Mouse (Mus musculus): ENCODE measurements around the gene Ispd.

The Ispd gene

GRCm38 (mm10) chr12:36468325-36469044, 87.2 kb downstream of the Ispd start:
- no peak for DNase-seq (ENCODE audit: low read depth, low spot score)

DNA sequence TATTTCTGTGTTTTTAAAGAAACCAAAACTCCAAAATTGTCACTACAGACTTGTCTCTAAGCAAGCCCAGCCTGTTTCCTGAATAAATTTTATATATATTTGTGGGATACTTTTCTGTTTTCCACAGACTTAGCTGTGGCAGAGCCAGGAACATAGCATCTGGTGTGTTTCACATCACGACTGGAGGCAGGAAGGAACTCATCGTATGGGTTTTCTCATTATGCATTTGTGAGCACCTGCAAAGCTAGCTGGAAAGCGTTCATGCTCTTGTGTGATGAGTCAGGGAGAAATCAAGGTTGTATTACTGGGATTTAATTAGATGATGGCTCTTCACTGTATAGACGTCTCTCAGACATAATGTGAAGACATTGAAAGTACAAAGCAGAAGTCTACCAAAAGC, 90.2 kb downstream of the Ispd start:
- no peak for DNase-seq (ENCODE audit: low read depth, low spot score)

- no peak for DNase-seq (ENCODE audit: low read depth, low spot score)
These were observed 92.9 kb downstream of the Ispd start for GRCm38 (mm10) chr12:36474171-36474570.

DNA sequence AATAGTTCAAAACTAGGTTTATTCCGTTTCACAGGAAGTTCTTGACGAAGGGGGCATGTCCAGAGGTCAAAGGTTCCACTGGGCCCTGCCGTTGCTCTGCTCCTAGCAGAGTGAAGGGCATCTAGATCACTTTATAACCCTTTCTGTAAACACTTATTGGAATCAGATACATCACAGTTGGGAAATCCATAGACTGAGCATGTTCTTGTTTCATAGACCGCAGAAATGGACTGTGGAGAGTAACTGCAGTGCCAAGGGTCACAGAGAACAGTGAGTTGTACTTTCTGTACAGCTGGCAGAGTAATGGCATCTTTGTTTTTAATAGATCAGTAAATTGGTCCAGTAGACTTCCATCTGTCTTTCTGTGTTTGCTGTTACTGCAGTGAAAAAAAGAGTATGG, 94.0 kb downstream of the Ispd start:
- no peak for DNase-seq (ENCODE audit: low read depth, low spot score)

- no peak for DNase-seq (ENCODE audit: low read depth, low spot score)
These were observed 95.2 kb downstream of the Ispd start for GRCm38 (mm10) chr12:36476476-36476875.

DNA sequence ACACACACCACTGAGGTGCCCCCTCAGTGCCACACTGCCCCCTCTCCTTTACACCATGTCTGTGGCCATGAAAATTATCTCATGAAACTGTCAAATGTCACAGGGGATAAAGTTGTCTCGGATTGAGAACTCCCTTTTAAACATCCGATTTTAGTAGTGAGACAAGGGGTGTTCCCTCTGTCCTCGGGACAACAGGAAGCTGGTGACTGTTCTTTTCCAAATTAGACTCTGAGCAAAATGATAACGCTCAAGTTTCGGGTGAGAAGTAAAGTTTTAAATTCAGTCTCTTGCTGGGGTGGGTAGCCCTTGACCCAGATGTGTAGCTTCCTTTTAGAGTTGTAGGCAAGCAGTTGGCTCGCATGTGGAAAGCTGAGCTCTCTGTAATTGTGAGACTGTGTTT, 96.3 kb downstream of the Ispd start:
- no peak for DNase-seq (ENCODE audit: low read depth, low spot score)

- DNase-seq (ENCODE audit: low read depth, low spot score): no peak
These were observed 96.7 kb downstream of the Ispd start for GRCm38 (mm10) chr12:36477926-36478325.

DNA sequence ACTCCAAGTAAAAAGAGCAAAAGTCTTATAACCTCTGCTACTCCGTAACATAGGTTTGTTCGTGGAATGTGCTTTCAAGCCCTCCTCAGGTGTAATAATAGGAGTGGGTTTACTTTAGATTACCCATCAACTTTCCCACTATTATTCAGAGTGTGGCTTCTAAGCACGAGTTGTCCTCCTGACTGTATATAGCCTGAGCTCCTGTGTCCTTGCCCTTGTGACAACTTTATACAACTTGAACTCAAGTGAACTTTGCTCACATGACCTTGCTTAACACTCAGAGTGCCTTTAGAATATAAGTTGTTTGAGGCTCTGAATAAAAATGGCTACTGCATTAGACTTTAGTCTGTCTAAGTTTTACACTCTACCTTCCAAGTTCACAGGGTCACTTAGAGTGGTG, 100.5 kb downstream of the Ispd start:
- DNase-seq (ENCODE audit: low read depth, low spot score): no peak

GRCm38 (mm10) chr12:36483346-36483745, 102.1 kb downstream of the Ispd start:
- DNase-seq (ENCODE audit: low read depth, low spot score): no peak

DNA sequence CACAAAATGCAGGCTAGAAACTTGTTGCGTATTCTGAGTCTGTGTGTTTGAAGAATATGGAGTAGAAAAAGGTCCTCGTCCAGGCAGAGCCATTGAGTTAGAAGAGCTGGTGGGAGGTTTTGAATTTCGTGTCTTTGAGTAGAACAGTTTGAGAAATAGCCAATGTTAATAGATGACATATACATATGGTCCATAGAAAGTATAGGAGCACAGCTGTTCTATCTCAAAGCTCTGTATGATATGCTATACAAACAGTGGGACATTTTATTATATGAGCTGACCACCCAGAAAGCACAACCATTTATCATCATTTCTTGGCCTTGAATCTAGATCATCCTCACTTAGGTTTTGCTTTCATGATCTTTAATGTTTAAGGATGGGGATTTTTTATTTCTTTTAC, 116.3 kb downstream of the Ispd start:
- DNase-seq (ENCODE audit: low read depth, low spot score): no peak

DNA sequence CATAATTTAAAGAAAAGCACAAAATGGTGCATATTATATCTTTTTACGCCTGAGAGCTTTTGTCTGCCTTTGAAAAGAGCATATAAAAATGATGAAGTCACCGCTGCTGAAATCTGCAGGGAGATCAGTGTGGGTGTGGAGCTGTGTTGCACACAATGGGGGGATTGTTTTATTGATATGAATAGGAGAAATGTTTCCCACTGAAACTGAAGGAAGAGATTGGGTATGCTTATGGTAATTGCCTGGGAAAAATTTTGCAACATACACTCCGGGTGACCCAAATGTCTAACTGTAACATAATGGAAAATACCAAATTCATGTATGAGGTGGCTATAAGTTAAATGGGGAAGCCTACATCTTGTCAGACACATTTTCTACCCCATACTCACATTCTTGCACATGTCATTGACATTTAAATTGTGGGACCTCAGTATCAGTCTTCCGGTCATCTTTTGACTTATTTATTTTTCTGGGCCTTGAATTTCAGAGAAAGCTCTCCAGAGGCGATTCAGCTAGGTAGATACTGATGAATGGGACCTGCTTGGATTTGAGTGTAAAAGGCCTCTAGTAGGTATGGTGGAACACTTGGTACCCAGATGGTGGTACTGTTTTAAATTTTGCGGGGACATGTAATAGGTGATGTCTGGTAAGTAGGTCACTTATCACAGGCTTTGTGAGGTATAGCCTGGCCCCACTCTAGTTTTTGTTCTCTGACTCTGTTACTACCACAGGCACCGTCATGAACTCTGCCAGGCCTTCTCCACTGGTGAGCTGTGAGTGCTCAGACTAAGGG, 126.1 kb downstream of the Ispd start:
- no peak for DNase-seq (ENCODE audit: low read depth, low spot score)

- DNase-seq (ENCODE audit: low read depth, low spot score): no peak
These were observed 128.8 kb downstream of the Ispd start for GRCm38 (mm10) chr12:36509954-36510642.

GRCm38 (mm10) chr12:36521774-36522173, 140.5 kb downstream of the Ispd start:
- no peak for DNase-seq (ENCODE audit: low read depth, low spot score)

- no peak for DNase-seq (ENCODE audit: low read depth, low spot score)
These were observed 142.3 kb downstream of the Ispd start for GRCm38 (mm10) chr12:36523515-36523914.

DNA sequence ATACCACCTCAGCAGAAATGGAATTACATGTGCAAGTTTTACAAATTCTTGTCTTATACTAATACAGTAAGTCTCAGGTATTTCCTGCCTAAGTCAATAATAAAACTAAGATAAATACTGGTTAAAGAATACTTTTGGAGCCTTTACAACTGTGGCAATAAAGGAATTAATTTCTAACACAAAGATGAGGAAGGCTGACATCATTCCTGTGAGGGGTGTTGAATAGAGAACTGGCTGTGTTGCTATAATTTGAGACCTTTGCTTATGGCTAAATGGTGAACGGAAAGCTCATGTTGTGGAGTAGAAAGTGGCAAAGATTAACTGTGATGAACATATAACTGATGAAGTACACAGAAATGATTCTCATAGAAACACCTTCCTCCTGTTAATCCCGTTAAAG, 149.7 kb downstream of the Ispd start:
- DNase-seq (ENCODE audit: low read depth, low spot score): no peak

- no peak for DNase-seq (ENCODE audit: low read depth, low spot score)
These were observed 150.3 kb downstream of the Ispd start for GRCm38 (mm10) chr12:36531421-36532072.

DNA sequence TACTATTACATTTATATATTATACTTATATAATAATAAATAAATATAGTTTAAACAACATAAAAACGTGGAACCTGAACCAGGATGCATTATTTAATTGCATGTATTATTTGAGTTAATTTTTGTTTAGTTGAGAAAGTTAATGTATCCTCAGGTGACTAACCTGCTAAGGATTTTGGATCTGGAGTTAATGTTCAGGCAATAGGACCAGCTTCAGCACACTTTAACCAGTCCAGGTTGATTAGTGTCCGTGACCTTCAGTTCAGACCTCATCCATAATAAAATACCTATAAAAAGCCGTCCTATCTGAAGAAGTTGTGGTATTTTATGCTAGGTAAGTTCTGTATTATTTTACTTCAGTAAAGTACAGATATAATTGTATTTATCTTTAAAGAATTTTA, 151.3 kb downstream of the Ispd start:
- DNase-seq (ENCODE audit: low read depth, low spot score): no peak

DNA sequence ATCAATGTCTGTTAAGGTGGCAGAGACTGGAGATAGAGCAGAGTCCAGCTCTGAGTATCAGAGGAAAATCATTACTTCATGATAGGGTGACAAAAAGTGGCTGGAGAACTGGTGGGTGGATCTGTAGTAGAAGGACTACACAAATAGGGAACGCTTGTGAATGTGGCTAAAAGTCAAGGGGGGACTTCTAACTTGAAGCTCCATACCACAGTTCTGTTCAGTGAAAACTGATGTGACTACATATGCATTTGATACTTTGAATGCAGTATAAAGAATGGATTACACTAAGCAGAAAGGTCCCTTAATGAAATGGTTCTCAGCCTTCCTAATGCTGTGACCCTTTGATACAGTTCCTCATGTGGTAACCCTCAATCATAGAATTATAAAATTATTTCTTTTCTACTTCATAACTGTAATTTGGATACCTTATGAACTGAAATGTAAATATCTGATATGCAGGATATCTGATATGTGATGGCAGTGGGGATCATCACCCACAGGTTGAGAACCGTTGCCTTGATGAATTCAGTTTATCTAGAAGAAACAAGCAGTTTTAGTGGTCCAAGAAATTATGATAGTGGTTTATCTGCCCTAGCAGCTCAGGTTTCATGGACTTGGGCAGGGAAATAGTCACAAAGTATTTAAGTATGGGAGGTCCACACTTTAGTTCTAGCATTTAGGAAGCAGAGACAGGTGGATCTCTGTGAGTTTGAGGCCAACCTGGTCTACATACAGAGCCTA, 152.1 kb downstream of the Ispd start:
- no peak for DNase-seq (ENCODE audit: low read depth, low spot score)

GRCm38 (mm10) chr12:36534589-36534988, 153.3 kb downstream of the Ispd start:
- DNase-seq (ENCODE audit: low read depth, low spot score): no peak

DNA sequence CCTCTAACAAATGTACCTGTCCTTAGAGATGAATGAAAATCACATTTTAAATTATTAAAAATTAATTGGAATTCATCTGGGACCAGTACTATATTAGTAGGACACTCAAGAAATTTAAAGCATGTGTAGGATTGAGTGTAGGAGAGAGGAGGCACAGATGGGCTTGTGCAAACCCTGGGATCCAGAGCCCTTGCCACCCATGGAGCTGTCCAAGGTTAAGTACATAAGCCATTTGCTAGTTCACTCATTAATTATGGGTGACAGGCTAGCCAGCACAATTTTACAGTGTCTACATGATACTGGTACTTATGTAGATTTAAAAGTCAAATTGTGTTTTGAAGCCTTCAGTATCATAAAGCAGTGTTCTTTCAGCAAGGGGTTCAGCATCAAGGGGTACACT, 164.1 kb downstream of the Ispd start:
- no peak for DNase-seq (ENCODE audit: low read depth, low spot score)

DNA sequence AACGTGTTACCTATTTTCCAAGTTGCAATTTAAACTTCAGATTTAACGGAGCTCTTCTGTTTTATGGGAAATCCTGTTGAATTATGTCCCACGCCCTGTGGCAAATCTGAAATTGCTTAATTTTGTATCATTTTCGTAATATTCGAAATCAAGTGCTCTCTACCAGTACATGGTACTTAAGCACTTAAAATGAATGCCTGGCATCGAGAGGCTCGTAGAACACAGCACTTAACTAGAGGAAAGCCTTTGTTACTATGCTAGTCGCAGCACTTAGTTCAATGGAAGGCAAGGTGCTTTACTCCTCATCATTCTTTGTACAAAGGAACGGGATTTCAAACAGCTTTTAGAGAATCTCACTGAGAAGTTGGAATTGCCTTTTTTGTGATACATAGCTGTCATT, 168.2 kb downstream of the Ispd start:
- no peak for DNase-seq (ENCODE audit: low read depth, low spot score)
